9 mouse cellular contexts compared by ENCODE assay signal in genomic region chr9:43141839-43142238, GRCm38 (mm10). TPM values are rescaled to one million over a fixed set of nuclear protein-coding genes. Genes with fewer than 3 reads are reported as not detected.
DNase-seq lines count a peak whose midpoint lies in the region; ATAC-seq and TF ChIP-seq lines count a peak whose summit lies in the region.
"Had no signal": no experiment of that assay in that cellular context is flagged by ENCODE, and none has a peak within 500 bp of the region (broad histone marks: within the 10 kb centered on the region; RNA-seq: fewer than 3 reads in every experiment).

No protein-coding gene starts in this region.

- no peak overlapping the region for H3K4me2 ChIP-seq in lung, postnatal 0 days (replicated peaks; ENCODE audit: low read depth, low read length)
- H3K4me2 ChIP-seq: hindbrain, embryonic 15.5 days; stomach, embryonic 15.5 days had no signal

- TF ChIP-seq RAD21 in MEL (IDR thresholded peaks at IDR 0.05; ENCODE audit: low read depth, low read length) = peak; percentile 95

- no peaks in the 10 kb centered on the region for H3K36me3 ChIP-seq in MEL (ENCODE audit: control insufficient read depth in 1 of 2, insufficient read depth in 2 of 2, low read length in 2 of 2)
- no peaks in the 10 kb centered on the region for H3K36me3 ChIP-seq in lung, postnatal 0 days (ENCODE audit: insufficient read depth, low read length)
- H3K36me3 ChIP-seq: hindbrain, embryonic 15.5 days; stomach, embryonic 15.5 days had no signal

- no peak overlapping the region for H3K9ac ChIP-seq in MEL (ENCODE audit: control insufficient read depth, low read depth, low read length, poor library complexity, severe bottlenecking)
- no peak overlapping the region for H3K9ac ChIP-seq in lung, postnatal 0 days (replicated peaks; ENCODE audit: low read depth)
- H3K9ac ChIP-seq: hindbrain, embryonic 15.5 days; stomach, embryonic 15.5 days had no signal

- H3K9me3 ChIP-seq in MEL (replicated peaks; ENCODE audit: insufficient read depth, low read length) = no peaks in the 10 kb centered on the region
- H3K9me3 ChIP-seq in lung, postnatal 0 days (ENCODE audit: low read length) = no peaks in the 10 kb centered on the region
- H3K9me3 ChIP-seq: hindbrain, embryonic 15.5 days; stomach, embryonic 15.5 days had no signal

- H3K4me1 ChIP-seq in MEL (ENCODE audit: control insufficient read depth in 1 of 2, insufficient read depth in 2 of 2, low read length in 2 of 2) = no peaks in the 10 kb centered on the region
- no peaks in the 10 kb centered on the region for H3K4me1 ChIP-seq in lung, postnatal 0 days (ENCODE audit: insufficient read depth, low read depth, low read length)
- H3K4me1 ChIP-seq: stomach, embryonic 15.5 days had no signal

- no peak overlapping the region for H3K27ac ChIP-seq in MEL (ENCODE audit: control insufficient read depth, low read depth, low read length)
- no peak overlapping the region for H3K27ac ChIP-seq in lung, postnatal 0 days (ENCODE audit: low read length)
- H3K27ac ChIP-seq: hindbrain, embryonic 15.5 days; stomach, embryonic 15.5 days had no signal

- ATAC-seq in lung, postnatal 0 days = 0 out of 2 replicates have a peak, but pooled peaks have one; percentile 40

- TF ChIP-seq CTCF in MEL (IDR thresholded peaks at IDR 0.05 in 2 of 3, conservative IDR thresholded peaks at IDR 0.05 in 1 of 3; ENCODE audit: control insufficient read depth in 1 of 3, insufficient read depth in 1 of 3, low read depth in 2 of 3, low read length in 3 of 3, poor library complexity in 1 of 3, severe bottlenecking in 1 of 3) = peak; percentile 80 to 95 (median 90)
- peak; percentile 95 for TF ChIP-seq CTCF in lung, postnatal 0 days (IDR thresholded peaks at IDR 0.05)

- no peak for TF ChIP-seq POLR2A in MEL (IDR thresholded peaks at IDR 0.05; ENCODE audit: control insufficient read depth in 1 of 2, insufficient read depth in 1 of 2, low read depth in 1 of 2, low read length in 2 of 2, poor library complexity in 1 of 2)

- no peak for TF ChIP-seq EP300 in MEL (IDR thresholded peaks at IDR 0.05; ENCODE audit: low read depth in 1 of 2, low read length in 2 of 2)
- TF ChIP-seq EP300 in lung, postnatal 0 days (IDR thresholded peaks at IDR 0.05) = no peak

- DNase-seq in CD4-positive helper T cell, adult 2 months (ENCODE audit: low read depth, low spot score) = peak; percentile 38
- peak; percentile 73 for DNase-seq in MEL (ENCODE audit: low read depth, low spot score)
- DNase-seq in cerebellum, adult 18-20 months = peak; percentile 66 to 72
- DNase-seq in gastrocnemius, adult 8-10 months (ENCODE audit: low spot score in 2 of 2) = peak; percentile 40 to 47
- DNase-seq in large intestine, adult 2 months (ENCODE audit: low read depth, low spot score) = peak; percentile 42
- DNase-seq in lung, postnatal 0 days (ENCODE audit: low spot score) = peak; percentile 81
- peak; percentile 53 for DNase-seq in skeletal muscle tissue, adult 2 months (ENCODE audit: low read depth, low spot score)

- no peaks in the 10 kb centered on the region for H3K79me2 ChIP-seq in MEL (ENCODE audit: control insufficient read depth, insufficient read depth, low read length, poor library complexity)

- no peaks in the 10 kb centered on the region; a peak in 1 of 4 replicates for H3K27me3 ChIP-seq in MEL (ENCODE audit: control insufficient read depth in 1 of 2, insufficient read depth in 2 of 2, low read length in 2 of 2)
- H3K27me3 ChIP-seq in lung, postnatal 0 days (replicated peaks; ENCODE audit: insufficient read depth, low read length) = no peaks in the 10 kb centered on the region
- H3K27me3 ChIP-seq: hindbrain, embryonic 15.5 days; stomach, embryonic 15.5 days had no signal

- WGBS in large intestine, adult 2 months = 0% methylated on average over 4 of the region's 4 CpGs
- 2% methylated on average over 4 of the region's 4 CpGs for WGBS in lung, postnatal 0 days

- H3K4me3 ChIP-seq in MEL (ENCODE audit: control insufficient read depth in 1 of 2, insufficient read depth in 1 of 2, low read depth in 2 of 2, low read length in 2 of 2) = no peak overlapping the region
- H3K4me3 ChIP-seq in lung, postnatal 0 days (ENCODE audit: low read depth, low read length) = no peak overlapping the region
- H3K4me3 ChIP-seq: hindbrain, embryonic 15.5 days; stomach, embryonic 15.5 days had no signal

TF ChIP-seq in MEL, 35 proteins besides CTCF, POLR2A, EP300 and RAD21:
- TF ChIP-seq UBTF (IDR thresholded peaks at IDR 0.05; ENCODE audit: borderline replicate concordance, insufficient read depth, low read depth, low read length) = no peak
- no peak for TF ChIP-seq MYC (IDR thresholded peaks at IDR 0.05; ENCODE audit: low read depth, low read length)
- no peak for TF ChIP-seq MAFK (IDR thresholded peaks at IDR 0.05; ENCODE audit: borderline replicate concordance, low read depth, low read length)
- TF ChIP-seq ZC3H11A (IDR thresholded peaks at IDR 0.05; ENCODE audit: low read depth, low read length) = peak; percentile 92
- no peak for TF ChIP-seq MEF2A (IDR thresholded peaks at IDR 0.05; ENCODE audit: extremely low read depth, insufficient replicate concordance, low read depth, low read length, poor library complexity, severe bottlenecking)
- TF ChIP-seq TCF12 (IDR thresholded peaks at IDR 0.05; ENCODE audit: low read depth, low read length) = no peak
- TF ChIP-seq MYB (IDR thresholded peaks at IDR 0.05; ENCODE audit: low read depth, low read length) = no peak
- peak; percentile 96 for TF ChIP-seq SMC3 (IDR thresholded peaks at IDR 0.05; ENCODE audit: low read depth, low read length)
- TF ChIP-seq GATA1 (IDR thresholded peaks at IDR 0.05; ENCODE audit: low read depth, low read length) = no peak
- TF ChIP-seq BHLHE40 (IDR thresholded peaks at IDR 0.05; ENCODE audit: borderline replicate concordance, low read depth, low read length) = no peak
- TF ChIP-seq MAZ (IDR thresholded peaks at IDR 0.05; ENCODE audit: low read depth, low read length) = 0 out of 2 replicates have a peak, but pooled peaks have one; percentile 47

RNA-seq across cellular contexts. Expression of gene Tmem136, which starts 25.5 kb away (rescaled TPM):
- 0.42 and 0.62 TPM in 2 replicates for total RNA-seq in MEL (2012; rRNA removed)
- polyA plus RNA-seq in MEL (2012; ENCODE audit: insufficient read depth in 1 of 2, insufficient read length in 2 of 2, low read depth in 1 of 2, low replicate concordance in 2 of 2, missing spikeins in 1 of 2) = 1 to 10 TPM in 1 of 2 experiments, not detected in 1; 2.0 TPM
- 1 to 10 TPM; 1.4 to 2.9 (median 2.5) TPM for total RNA-seq in gastrocnemius, adult 8-10 months (2022)
- polyA plus RNA-seq in large intestine, adult 2 months (2012; rRNA removed) = 0.60 and 0.97 TPM in 2 replicates
- 2.8 and 3.5 TPM in 2 replicates for polyA plus RNA-seq in lung, postnatal 0 days (2015; fragmentation: Nextera tagmentation; extraction: Ambion mirVana)

RNA-seq across cellular contexts. Expression of gene Arhgef12, which starts 34.8 kb away (rescaled TPM):
- total RNA-seq in MEL (2012; rRNA removed) = 11.8 and 14.8 TPM in 2 replicates
- polyA plus RNA-seq in MEL (2012; ENCODE audit: insufficient read depth in 1 of 2, insufficient read length in 2 of 2, low read depth in 1 of 2, low replicate concordance in 2 of 2, missing spikeins in 1 of 2) = 10 to 100 TPM; 14.7 to 33.5 TPM
- total RNA-seq in gastrocnemius, adult 8-10 months (2022) = 10 to 100 TPM; 41.1 to 64.5 (median 52.8) TPM
- polyA plus RNA-seq in large intestine, adult 2 months (2012; rRNA removed) = 7.8 and 11.5 TPM in 2 replicates
- 13.9 and 17.2 TPM in 2 replicates for polyA plus RNA-seq in lung, postnatal 0 days (2015; fragmentation: Nextera tagmentation; extraction: Ambion mirVana)
